Mouse (Mus musculus) large intestine, adult 2 months (tissue): ENCODE results near the gene Gja4. TPM values are rescaled to one million over a fixed set of nuclear protein-coding genes. Genes with fewer than 3 reads are reported as not detected.

Experiments used
- polyA plus RNA-seq: library from polyadenylated mRNA; depleted of rRNA; stranded (reverse); fragments of >200 nt; gene quantifications from 2 replicates; pipeline ENCODE4 v1.2.3, GENCODE M21; 2012; rRNA removed

Gja4 gene
- polyA plus RNA-seq, 1 experiment = 9.1 TPM

Other genes starting within 250 kb of the Gja4 start
- gene Zmym6, start 236.7 kb downstream of the Gja4 start, polyA plus RNA-seq = 2.1 and 3.1 TPM in 2 replicates
- 14.8 and 16.4 TPM in 2 replicates for gene Tmem35b, start 190.3 kb downstream of the Gja4 start, polyA plus RNA-seq
- gene Dlgap3, start 144.8 kb downstream of the Gja4 start, polyA plus RNA-seq = 0.22 and 0.32 TPM in 2 replicates
- gene Smim12, start 70.3 kb downstream of the Gja4 start, polyA plus RNA-seq = 19.0 and 19.7 TPM in 2 replicates
- 32.8 and 37.9 TPM in 2 replicates for gene Gjb3, start 16.8 kb upstream of the Gja4 start, polyA plus RNA-seq
- gene Gjb4, start 40.0 kb upstream of the Gja4 start, polyA plus RNA-seq = 0.58 and 1.0 TPM in 2 replicates
- gene Gjb5, start 44.1 kb upstream of the Gja4 start, polyA plus RNA-seq = 0.36 and 0.98 TPM in 2 replicates